Comparison of ENCODE assay signal across 10 mouse cellular contexts in the genomic region with DNA sequence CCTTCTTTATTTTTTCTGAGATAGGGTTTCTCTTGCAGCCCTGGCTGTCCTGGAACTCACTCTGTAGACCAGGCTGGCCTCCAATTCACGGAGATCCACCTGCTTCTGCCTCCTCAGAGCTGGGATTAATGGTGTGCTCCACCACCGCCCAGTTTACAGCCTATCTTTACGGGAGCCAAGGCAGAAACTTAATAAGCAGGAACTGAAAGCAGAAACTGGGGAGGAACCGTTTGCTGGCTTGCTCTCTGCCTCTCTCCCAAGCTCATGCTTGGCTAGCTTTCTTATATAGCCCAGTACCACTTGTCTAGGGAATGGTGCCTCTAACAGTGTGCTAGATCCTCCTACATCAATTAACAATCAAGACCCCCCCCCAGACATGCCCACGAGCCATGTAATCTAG. TPM values are rescaled to one million over a fixed set of nuclear protein-coding genes. Genes with fewer than 3 reads are reported as not detected.
DNase-seq lines count a peak whose midpoint lies in the region; ATAC-seq lines count a peak whose summit lies in the region.
"Had no signal": no experiment of that assay in that cellular context is flagged by ENCODE, and none has a peak within 500 bp of the region (broad histone marks: within the 10 kb centered on the region; RNA-seq: fewer than 3 reads in every experiment).

No protein-coding gene starts in this region.

- no peak overlapping the region for H3K4me3 ChIP-seq in kidney, embryonic 15.5 days (replicated peaks)
- H3K4me3 ChIP-seq in embryonic facial prominence, embryonic 14.5 days (ENCODE audit: low read depth, low read length) = peak overlapping the region; percentile 19; the same call in 1 of the 2 replicates
- H3K4me3 ChIP-seq in intestine, embryonic 15.5 days (replicated peaks) = no peak overlapping the region
- no peak overlapping the region for H3K4me3 ChIP-seq in midbrain, embryonic 15.5 days

- H3K4me1 ChIP-seq in kidney, embryonic 15.5 days = peaks cover 11% of the 10 kb centered on the region
- peaks cover 5% of the 10 kb centered on the region; the same call in 1 of the 2 replicates for H3K4me1 ChIP-seq in embryonic facial prominence, embryonic 14.5 days (ENCODE audit: control insufficient read depth, insufficient read depth, low read length)
- 0 out of 2 replicates have a peak, but pooled peaks cover 12% of the 10 kb centered on the region for H3K4me1 ChIP-seq in intestine, embryonic 15.5 days (replicated peaks)
- H3K4me1 ChIP-seq in midbrain, embryonic 15.5 days = peaks cover 6% of the 10 kb centered on the region; the same call in 1 of the 2 replicates

- H3K9ac ChIP-seq in kidney, embryonic 15.5 days = no peak overlapping the region
- H3K9ac ChIP-seq in embryonic facial prominence, embryonic 14.5 days (ENCODE audit: low read depth, low read length) = no peak overlapping the region
- no peak overlapping the region for H3K9ac ChIP-seq in intestine, embryonic 15.5 days
- 0 out of 2 replicates have a peak overlapping the region, but pooled peaks have one; percentile 17 for H3K9ac ChIP-seq in midbrain, embryonic 15.5 days

- no peak overlapping the region for H3K27ac ChIP-seq in kidney, embryonic 15.5 days
- no peak overlapping the region for H3K27ac ChIP-seq in embryonic facial prominence, embryonic 14.5 days (replicated peaks; ENCODE audit: low read depth, low read length)
- H3K27ac ChIP-seq in intestine, embryonic 15.5 days = no peak overlapping the region
- no peak overlapping the region for H3K27ac ChIP-seq in midbrain, embryonic 15.5 days

- ATAC-seq in kidney, embryonic 15.5 days (replicated peaks; ENCODE audit: low FRiP score) = no peak
- ATAC-seq in embryonic facial prominence, embryonic 14.5 days (ENCODE audit: low read depth) = no peak
- no peak for ATAC-seq in intestine, embryonic 15.5 days
- ATAC-seq in midbrain, embryonic 15.5 days (replicated peaks) = no peak

- H3K9me3 ChIP-seq in kidney, embryonic 15.5 days (replicated peaks) = no peaks in the 10 kb centered on the region
- H3K9me3 ChIP-seq in embryonic facial prominence, embryonic 14.5 days (ENCODE audit: control insufficient read depth, low read length) = no peaks in the 10 kb centered on the region
- no peaks in the 10 kb centered on the region for H3K9me3 ChIP-seq in intestine, embryonic 15.5 days
- no peaks in the 10 kb centered on the region for H3K9me3 ChIP-seq in midbrain, embryonic 15.5 days

- intact Hi-C loops in left cerebral cortex, postnatal 4 days (cut with DNase I) = no loop called here

- no peaks in the 10 kb centered on the region for H3K27me3 ChIP-seq in kidney, embryonic 15.5 days
- no peaks in the 10 kb centered on the region for H3K27me3 ChIP-seq in embryonic facial prominence, embryonic 14.5 days (replicated peaks; ENCODE audit: control insufficient read depth, insufficient read depth, low read length)
- H3K27me3 ChIP-seq in intestine, embryonic 15.5 days (replicated peaks) = no peaks in the 10 kb centered on the region
- H3K27me3 ChIP-seq in midbrain, embryonic 15.5 days (replicated peaks) = no peaks in the 10 kb centered on the region

- DNase-seq in kidney, postnatal 25 days = no peak
- DNase-seq in embryonic facial prominence, embryonic 14.5 days (ENCODE audit: low spot score) = no peak
- no peak for DNase-seq in layer of hippocampus, postnatal 14 days (ENCODE audit: low spot score in 2 of 2)
- DNase-seq in left cerebral cortex, postnatal 4 days = no peak
- DNase-seq in cerebellum, postnatal 4 days (ENCODE audit: low spot score in 2 of 2) = no peak
- DNase-seq: adrenal gland, postnatal 25 days; gastrocnemius, postnatal 10 days had no signal

- WGBS in kidney, embryonic 15.5 days = 46% methylated on average over 5 of the region's 5 CpGs
- WGBS in embryonic facial prominence, embryonic 14.5 days = 61% methylated on average over 5 of the region's 5 CpGs
- WGBS in intestine, embryonic 15.5 days = 57% methylated on average over 5 of the region's 5 CpGs
- WGBS in midbrain, embryonic 15.5 days = 59% methylated on average over 5 of the region's 5 CpGs

- H3K4me2 ChIP-seq in kidney, embryonic 15.5 days = peak overlapping the region; percentile 54
- peak overlapping the region; percentile 47 for H3K4me2 ChIP-seq in embryonic facial prominence, embryonic 14.5 days (ENCODE audit: low read depth, low read length)
- H3K4me2 ChIP-seq in intestine, embryonic 15.5 days (replicated peaks) = peak overlapping the region; percentile 57; the same call in 1 of the 2 replicates
- peak overlapping the region; percentile 42 for H3K4me2 ChIP-seq in midbrain, embryonic 15.5 days

- H3K36me3 ChIP-seq in kidney, embryonic 15.5 days = no peaks in the 10 kb centered on the region; the same call in 1 of the 2 replicates
- no peaks in the 10 kb centered on the region for H3K36me3 ChIP-seq in embryonic facial prominence, embryonic 14.5 days (ENCODE audit: control insufficient read depth, insufficient read depth, low read length)
- H3K36me3 ChIP-seq in intestine, embryonic 15.5 days = 0 out of 2 replicates have a peak, but pooled peaks cover 4% of the 10 kb centered on the region
- no peaks in the 10 kb centered on the region for H3K36me3 ChIP-seq in midbrain, embryonic 15.5 days (replicated peaks)

RNA-seq across cellular contexts. Expression of a gene that starts 6.6 kb away (rescaled TPM):
- 11.5 and 13.2 TPM in 2 replicates for polyA plus RNA-seq in kidney, embryonic 15.5 days (2015; fragmentation: Nextera tagmentation; extraction: Ambion mirVana)
- polyA plus RNA-seq in embryonic facial prominence, embryonic 14.5 days (2014; fragmentation: Nextera tagmentation; extraction: Ambion mirVana) = 5.6 and 7.6 TPM in 2 replicates
- 10.6 and 11.1 TPM in 2 replicates for polyA plus RNA-seq in intestine, embryonic 15.5 days (2015; fragmentation: Nextera tagmentation; extraction: Ambion mirVana)
- 1.8 and 1.9 TPM in 2 replicates for polyA plus RNA-seq in midbrain, embryonic 15.5 days (2015; fragmentation: Nextera tagmentation; extraction: Ambion mirVana)
- total RNA-seq in layer of hippocampus, postnatal 14 days (2021) = 1 to 10 TPM; 1.2 to 2.3 TPM
- 1 to 10 TPM; 2.1 to 2.6 TPM for total RNA-seq in left cerebral cortex, postnatal 4 days (2021)

RNA-seq across cellular contexts. Expression of a gene that starts 9.3 kb away (rescaled TPM):
- 35.2 and 37.7 TPM in 2 replicates for polyA plus RNA-seq in kidney, embryonic 15.5 days (2015; fragmentation: Nextera tagmentation; extraction: Ambion mirVana)
- polyA plus RNA-seq in embryonic facial prominence, embryonic 14.5 days (2014; fragmentation: Nextera tagmentation; extraction: Ambion mirVana) = 26.1 and 28.9 TPM in 2 replicates
- polyA plus RNA-seq in intestine, embryonic 15.5 days (2015; fragmentation: Nextera tagmentation; extraction: Ambion mirVana) = 59.8 and 70.4 TPM in 2 replicates
- 20.5 and 21.0 TPM in 2 replicates for polyA plus RNA-seq in midbrain, embryonic 15.5 days (2015; fragmentation: Nextera tagmentation; extraction: Ambion mirVana)
- 10 to 100 TPM; 14.7 TPM for total RNA-seq in layer of hippocampus, postnatal 14 days (2021)
- total RNA-seq in left cerebral cortex, postnatal 4 days (2021) = 10 to 100 TPM; 14.9 to 15.6 TPM

RNA-seq across cellular contexts. Expression of a gene that starts 26.9 kb away (rescaled TPM):
- 486 and 529 TPM in 2 replicates for polyA plus RNA-seq in kidney, embryonic 15.5 days (2015; fragmentation: Nextera tagmentation; extraction: Ambion mirVana)
- polyA plus RNA-seq in embryonic facial prominence, embryonic 14.5 days (2014; fragmentation: Nextera tagmentation; extraction: Ambion mirVana) = 351 and 393 TPM in 2 replicates
- polyA plus RNA-seq in intestine, embryonic 15.5 days (2015; fragmentation: Nextera tagmentation; extraction: Ambion mirVana) = 437 and 494 TPM in 2 replicates
- polyA plus RNA-seq in midbrain, embryonic 15.5 days (2015; fragmentation: Nextera tagmentation; extraction: Ambion mirVana) = 338 and 355 TPM in 2 replicates
- 100 to 1,000 TPM; 185 to 190 TPM for total RNA-seq in layer of hippocampus, postnatal 14 days (2021)
- total RNA-seq in left cerebral cortex, postnatal 4 days (2021) = 100 to 1,000 TPM; 323 to 344 TPM

RNA-seq across cellular contexts. Expression of a gene that starts 35.4 kb away (rescaled TPM):
- polyA plus RNA-seq in kidney, embryonic 15.5 days (2015; fragmentation: Nextera tagmentation; extraction: Ambion mirVana) = 34.8 and 40.7 TPM in 2 replicates
- 29.0 and 33.7 TPM in 2 replicates for polyA plus RNA-seq in embryonic facial prominence, embryonic 14.5 days (2014; fragmentation: Nextera tagmentation; extraction: Ambion mirVana)
- polyA plus RNA-seq in intestine, embryonic 15.5 days (2015; fragmentation: Nextera tagmentation; extraction: Ambion mirVana) = 20.9 and 24.7 TPM in 2 replicates
- 86.7 and 88.7 TPM in 2 replicates for polyA plus RNA-seq in midbrain, embryonic 15.5 days (2015; fragmentation: Nextera tagmentation; extraction: Ambion mirVana)
- 10 to 100 TPM; 38.0 to 38.3 TPM for total RNA-seq in layer of hippocampus, postnatal 14 days (2021)
- 10 to 100 TPM; 61.4 to 71.8 TPM for total RNA-seq in left cerebral cortex, postnatal 4 days (2021)

RNA-seq across cellular contexts. Expression of a gene that starts 40.3 kb away (rescaled TPM):
- polyA plus RNA-seq in kidney, embryonic 15.5 days (2015; fragmentation: Nextera tagmentation; extraction: Ambion mirVana) = 7.2 and 8.6 TPM in 2 replicates
- polyA plus RNA-seq in embryonic facial prominence, embryonic 14.5 days (2014; fragmentation: Nextera tagmentation; extraction: Ambion mirVana) = 7.9 and 8.3 TPM in 2 replicates
- polyA plus RNA-seq in intestine, embryonic 15.5 days (2015; fragmentation: Nextera tagmentation; extraction: Ambion mirVana) = 5.0 and 5.6 TPM in 2 replicates
- 16.5 and 17.7 TPM in 2 replicates for polyA plus RNA-seq in midbrain, embryonic 15.5 days (2015; fragmentation: Nextera tagmentation; extraction: Ambion mirVana)
- 100 to 1,000 TPM; 160 to 173 TPM for total RNA-seq in layer of hippocampus, postnatal 14 days (2021)
- total RNA-seq in left cerebral cortex, postnatal 4 days (2021) = 10 to 100 TPM; 80.8 to 88.0 TPM
